Mouse (Mus musculus) c-Kit-positive CD71-positive TER-119-positive erythroid progenitor cells, embryonic 14.5 days (primary cell): ENCODE measurements around the gene Vmn1r104.
"Not testable (repeated sequence)": the region's sequence is repeated elsewhere in the genome, so short reads cannot be mapped to it uniquely, and the experiment has no call there.

Source experiments
- DNase-seq: peaks from one replicate; pipeline ENCODE4 v3.0.0-alpha.2; 2013; ENCODE audit warnings: low spot score

The Vmn1r104 gene

DNA sequence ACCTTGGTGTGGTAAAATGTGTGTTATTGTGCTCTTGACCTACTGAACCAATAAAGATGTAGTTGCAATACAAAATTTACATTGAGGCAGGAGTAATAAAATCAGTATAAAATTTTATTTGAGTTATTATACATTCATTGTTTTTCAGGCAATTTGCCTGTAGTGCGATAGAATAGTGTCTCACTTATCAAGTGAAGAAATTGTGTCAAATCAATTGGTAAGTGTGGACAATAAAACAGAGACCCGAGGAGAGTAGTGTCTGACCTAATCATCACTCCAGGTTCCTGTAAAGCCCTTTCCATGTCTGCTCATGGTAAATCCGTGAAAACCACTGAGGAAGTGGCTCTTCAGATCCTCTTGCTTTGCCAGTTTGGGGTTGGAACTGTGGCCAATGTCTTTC, at the start of gene Vmn1r104:
TSS of gene Vmn1r104 (plus strand) at position 301 of the 400 bp plus-strand sequence.
- not testable (repeated sequence) for DNase-seq

DNA sequence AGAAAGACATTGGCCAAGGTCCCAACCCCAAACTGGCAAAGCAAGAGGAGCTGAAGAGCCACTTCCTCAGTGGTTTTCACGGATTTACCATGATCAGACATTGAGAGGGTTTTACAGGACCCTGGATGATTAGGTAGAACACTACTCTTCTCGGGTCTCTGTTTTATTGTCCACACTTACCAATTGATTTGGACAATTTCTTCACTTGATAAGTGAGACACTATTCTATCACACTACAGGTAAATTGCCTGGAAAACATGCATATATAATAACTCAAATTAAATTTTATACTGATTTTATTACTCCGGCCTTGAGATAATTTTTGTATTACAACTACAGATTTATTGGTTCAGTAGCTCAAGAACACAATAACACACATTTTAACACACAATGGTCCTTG, 23.2 kb upstream of the Vmn1r104 start, which contains the start of gene Vmn1r103:
TSS of gene Vmn1r103 (minus strand) at position 101 of the 400 bp plus-strand sequence.
- not testable (repeated sequence) for DNase-seq

DNA sequence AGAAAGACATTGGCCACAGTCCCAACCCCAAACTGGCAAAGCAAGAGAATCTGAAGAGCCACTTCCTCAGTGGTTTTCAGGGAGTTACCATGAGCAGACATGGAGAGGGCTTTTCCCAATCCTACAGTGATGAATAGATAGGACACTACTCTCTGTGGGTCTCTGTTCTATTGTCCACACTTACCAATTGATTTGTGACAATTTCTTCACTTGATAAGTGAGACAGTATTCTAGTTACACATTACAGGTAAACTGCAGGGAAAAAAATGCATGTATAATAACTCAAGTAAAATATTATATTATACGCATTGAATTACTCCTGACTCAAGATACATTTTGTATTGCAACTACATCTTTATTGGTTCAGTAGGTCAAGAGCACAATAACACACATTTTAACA, 12.0 kb downstream of the Vmn1r104 start, which contains the start of gene Gm5726:
TSS of gene Gm5726 (minus strand) at position 101 of the 400 bp plus-strand sequence.
- not testable (repeated sequence) for DNase-seq

DNA sequence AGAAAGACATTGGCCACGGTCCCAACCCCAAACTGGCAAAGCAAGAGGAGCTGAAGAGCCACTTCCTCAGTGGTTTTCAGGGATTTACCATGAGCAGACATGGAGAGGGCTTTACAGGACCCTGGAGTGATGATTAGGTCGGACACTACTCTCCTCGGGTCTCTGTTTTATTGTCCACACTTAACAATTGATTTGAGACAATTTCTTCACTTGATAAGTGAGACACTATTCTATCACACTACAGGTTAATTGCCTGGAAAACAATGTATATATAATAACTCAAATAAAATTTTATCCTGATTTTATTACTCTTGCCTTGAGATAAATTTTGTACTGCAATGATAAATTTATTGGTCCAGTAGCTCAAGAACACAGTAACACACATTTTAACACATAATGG, 42.5 kb downstream of the Vmn1r104 start, which contains the start of gene Gm4141:
TSS of gene Gm4141 (minus strand) at position 101 of the 400 bp plus-strand sequence.
- DNase-seq: not testable (repeated sequence)
